Mouse (Mus musculus): ENCODE data around the gene Acyp2. TPM values are rescaled to one million over a fixed set of nuclear protein-coding genes. Genes with fewer than 3 reads are reported as not detected.

Acyp2 gene
- polyA plus RNA-seq, 1 experiment from 2014 or later, result 22.4 TPM

DNA sequence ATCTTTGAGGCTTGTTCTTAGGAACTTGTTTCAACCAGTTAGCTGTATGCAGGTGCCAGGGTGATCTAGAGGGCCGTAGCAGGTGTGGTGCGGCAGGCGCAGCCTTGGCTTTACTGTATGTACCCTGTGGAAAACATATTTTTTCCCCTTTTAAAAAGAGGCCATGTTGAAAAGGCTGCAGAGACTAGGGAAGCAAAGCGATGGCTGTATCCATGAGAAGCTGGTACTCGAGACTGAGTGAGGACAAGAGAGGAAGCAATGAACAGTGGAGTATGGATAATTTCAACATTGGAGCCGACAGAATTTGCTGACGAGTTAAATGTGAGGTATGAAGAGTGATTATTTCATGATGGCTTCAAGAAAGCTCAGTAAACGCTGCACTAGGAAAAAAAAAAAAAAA lies 178.2 kb downstream of the Acyp2 start:
- peak overlapping the region; percentile 51; the same call in 1 of the 2 replicates for H3K4me3 ChIP-seq (replicated peaks)
- H3K27ac ChIP-seq, result no peak overlapping the region
- H3K4me2 ChIP-seq, result peak overlapping the region; percentile 70
- no peaks in the 10 kb centered on the region for H3K27me3 ChIP-seq
- WGBS, result 68% methylated on average over 8 of the region's 8 CpGs
- no peaks in the 10 kb centered on the region for H3K36me3 ChIP-seq
- peaks cover 12% of the 10 kb centered on the region; the same call in 1 of the 2 replicates for H3K4me1 ChIP-seq
- no peaks in the 10 kb centered on the region for H3K9me3 ChIP-seq (replicated peaks)
- no peak overlapping the region for H3K9ac ChIP-seq
- peak; percentile 16; the same call in 1 of the 2 replicates for ATAC-seq (replicated peaks; ENCODE audit: low FRiP score)

Other genes with a start within 250 kb of the Acyp2 start
- 0.31 TPM in 1 of 2 replicates, not detected in the other for gene 4930505A04Rik, start 177.8 kb downstream of the Acyp2 start, polyA plus RNA-seq (2015; fragmentation: Nextera tagmentation; extraction: Ambion mirVana)
- 18.3 and 18.5 TPM in 2 replicates for gene Psme4, start 122.1 kb upstream of the Acyp2 start, polyA plus RNA-seq (2015; fragmentation: Nextera tagmentation; extraction: Ambion mirVana)
- gene Gpr75, start 235.8 kb upstream of the Acyp2 start, polyA plus RNA-seq (2015; fragmentation: Nextera tagmentation; extraction: Ambion mirVana), result 0.08 and 0.14 TPM in 2 replicates
- 29.0 and 30.0 TPM in 2 replicates for gene Asb3, start 235.8 kb upstream of the Acyp2 start, polyA plus RNA-seq (2015; fragmentation: Nextera tagmentation; extraction: Ambion mirVana)